Mouse (Mus musculus): ENCODE measurements around the gene Alg9. TPM values are rescaled to one million over a fixed set of nuclear protein-coding genes. Genes with fewer than 3 reads are reported as not detected.
A peak's percentile ranks its signal among the peaks of the same experiment; 100 is the strongest.

The Alg9 gene
- polyA plus RNA-seq, 1 experiment from 2014 or later = 19.8 TPM

DNA sequence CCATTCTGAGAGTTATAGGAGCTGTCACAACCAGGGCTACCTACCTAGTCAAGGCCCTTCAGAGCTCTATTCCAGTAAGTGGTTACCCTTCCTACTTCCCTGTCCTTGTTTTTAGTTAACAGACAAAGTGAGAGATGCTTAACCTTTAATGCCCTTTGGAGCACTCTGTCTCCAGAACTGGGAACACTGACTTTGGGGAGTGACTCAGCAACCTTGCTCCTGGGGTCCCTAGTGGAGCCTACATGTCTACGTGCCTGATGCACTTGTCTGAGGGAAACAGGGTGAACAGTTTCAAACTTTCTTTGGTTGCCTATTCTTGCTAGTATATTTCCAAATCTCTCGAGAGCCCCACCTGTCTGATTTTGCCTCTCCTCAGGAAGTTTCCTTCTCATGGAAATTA is 32.1 kb upstream of the Alg9 start:
- no peak for TF ChIP-seq CTCF (IDR thresholded peaks at IDR 0.05; ENCODE audit: low read depth)
- no peak for TF ChIP-seq EP300 (optimal IDR thresholded peaks at IDR 0.05)
- no peak overlapping the region for H3K9ac ChIP-seq (ENCODE audit: low read length)
- H3K9me3 ChIP-seq (ENCODE audit: control insufficient read depth, low read length) = no peaks in the 10 kb centered on the region
- ATAC-seq (ENCODE audit: low FRiP score, low TSS enrichment) (no peak), DNase-seq (ENCODE audit: low spot score) (no peak)
- H3K27ac ChIP-seq (replicated peaks) = no peak overlapping the region
- 63% methylated on average over 2 of the region's 2 CpGs for WGBS
- no peaks in the 10 kb centered on the region for H3K27me3 ChIP-seq (ENCODE audit: control insufficient read depth, insufficient read depth, low read length)
- no peak overlapping the region for H3K4me3 ChIP-seq (ENCODE audit: low read depth, low read length)
- H3K36me3 ChIP-seq (ENCODE audit: control insufficient read depth, insufficient read depth, low read length) = no peaks in the 10 kb centered on the region
- H3K4me1 ChIP-seq (replicated peaks; ENCODE audit: control insufficient read depth, insufficient read depth) = no peaks in the 10 kb centered on the region
- H3K4me2 ChIP-seq (replicated peaks; ENCODE audit: low read depth) = no peak overlapping the region

DNA sequence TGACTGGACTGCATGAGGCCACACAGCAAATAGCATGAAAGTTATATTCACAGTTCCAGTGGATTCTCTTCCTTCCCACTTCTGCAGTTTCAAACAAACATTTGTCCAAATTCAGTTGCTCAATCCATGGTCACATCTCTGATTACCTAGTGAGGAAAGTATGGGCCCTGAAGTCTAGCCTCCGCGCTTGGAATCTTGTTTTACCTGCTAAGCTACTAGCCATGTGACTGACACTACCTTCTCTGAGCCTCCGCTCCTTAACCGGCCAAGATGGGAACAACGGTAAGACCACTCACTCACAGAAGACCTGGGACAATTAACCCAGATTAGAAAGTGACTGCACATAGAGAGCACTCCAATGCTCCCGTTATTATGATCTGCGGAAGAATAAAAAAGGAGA is 29.0 kb upstream of the Alg9 start:
- ATAC-seq (ENCODE audit: low FRiP score, low TSS enrichment) (peak; percentile 65), DNase-seq (ENCODE audit: low spot score) (peak; percentile 61)
- 10% methylated on average over 7 of the region's 7 CpGs for WGBS
- peak overlapping the region; percentile 49 for H3K4me3 ChIP-seq (ENCODE audit: low read depth, low read length)
- H3K27me3 ChIP-seq (ENCODE audit: control insufficient read depth, insufficient read depth, low read length) = no peaks in the 10 kb centered on the region
- H3K4me2 ChIP-seq (replicated peaks; ENCODE audit: low read depth) = peak overlapping the region; percentile 66
- H3K9ac ChIP-seq (ENCODE audit: low read length) = peak overlapping the region; percentile 73
- no peaks in the 10 kb centered on the region for H3K36me3 ChIP-seq (ENCODE audit: control insufficient read depth, insufficient read depth, low read length)
- TF ChIP-seq CTCF (IDR thresholded peaks at IDR 0.05; ENCODE audit: low read depth) (no peak), EP300 (optimal IDR thresholded peaks at IDR 0.05) (no peak)
- H3K4me1 ChIP-seq (replicated peaks; ENCODE audit: control insufficient read depth, insufficient read depth) = no peaks in the 10 kb centered on the region
- H3K9me3 ChIP-seq (ENCODE audit: control insufficient read depth, low read length) = no peaks in the 10 kb centered on the region
- H3K27ac ChIP-seq (replicated peaks) = peak overlapping the region; percentile 94

GRCm38 (mm10) chr9:50746214-50746677 is 28.6 kb upstream of the Alg9 start, which contains the start of gene 2310030G06Rik:
TSS of gene 2310030G06Rik (minus strand) at chr9:50746536.
- Histone ChIP-seq H3K9me3 (ENCODE audit: control insufficient read depth, low read length) (no peaks in the 10 kb centered on the region), H3K4me1 (replicated peaks; ENCODE audit: control insufficient read depth, insufficient read depth) (no peaks in the 10 kb centered on the region; the same call in 1 of the 2 replicates), H3K27ac (replicated peaks) (peak within 1 kb of the TSS; percentile 94), H3K4me3 (ENCODE audit: low read depth, low read length) (peak within 1 kb of the TSS; percentile 49), H3K4me2 (replicated peaks; ENCODE audit: low read depth) (peak within 1 kb of the TSS; percentile 66), H3K27me3 (ENCODE audit: control insufficient read depth, insufficient read depth, low read length) (no peaks in the 10 kb centered on the region), H3K9ac (ENCODE audit: low read length) (peak within 1 kb of the TSS; percentile 73), H3K36me3 (ENCODE audit: control insufficient read depth, insufficient read depth, low read length) (no peaks in the 10 kb centered on the region)
- TF ChIP-seq CTCF (IDR thresholded peaks at IDR 0.05; ENCODE audit: low read depth) (peak; percentile 67), EP300 (optimal IDR thresholded peaks at IDR 0.05) (no peak)
- ATAC-seq (ENCODE audit: low FRiP score, low TSS enrichment) (peak; percentile 84), DNase-seq (ENCODE audit: low spot score) (peak; percentile 84)
- WGBS = 3% methylated on average over 19 of the region's 19 CpGs

DNA sequence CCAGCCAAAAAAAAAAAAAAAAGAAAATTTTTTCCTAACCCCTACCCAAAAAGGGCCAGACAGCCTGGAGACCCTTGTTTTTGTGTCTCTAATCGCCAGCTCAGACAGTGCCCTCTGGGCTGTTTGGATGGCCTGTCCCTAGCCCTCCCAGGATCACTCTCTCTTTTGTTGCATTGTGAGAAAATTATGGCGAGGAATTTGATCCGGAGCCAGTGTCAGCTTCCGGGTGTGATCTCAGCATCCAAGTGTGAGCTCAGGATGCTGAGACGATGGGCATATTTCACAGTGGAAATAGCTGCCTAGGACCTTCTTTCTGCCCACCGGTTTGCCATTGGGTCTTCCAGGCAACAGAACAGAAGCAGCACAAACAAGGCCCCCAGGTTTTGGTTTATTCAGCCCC is 24.1 kb upstream of the Alg9 start:
- WGBS = 60% methylated on average over 6 of the region's 6 CpGs
- DNase-seq (ENCODE audit: low spot score) (no peak), ATAC-seq (ENCODE audit: low FRiP score, low TSS enrichment) (no peak)
- Histone ChIP-seq H3K4me2 (replicated peaks; ENCODE audit: low read depth) (no peak overlapping the region), H3K9ac (ENCODE audit: low read length) (no peak overlapping the region), H3K27ac (replicated peaks) (no peak overlapping the region), H3K4me1 (replicated peaks; ENCODE audit: control insufficient read depth, insufficient read depth) (peaks cover 2% of the 10 kb centered on the region; the same call in 1 of the 2 replicates), H3K9me3 (ENCODE audit: control insufficient read depth, low read length) (no peaks in the 10 kb centered on the region), H3K36me3 (ENCODE audit: control insufficient read depth, insufficient read depth, low read length) (no peaks in the 10 kb centered on the region), H3K4me3 (ENCODE audit: low read depth, low read length) (no peak overlapping the region), H3K27me3 (ENCODE audit: control insufficient read depth, insufficient read depth, low read length) (no peaks in the 10 kb centered on the region)
- TF ChIP-seq CTCF (IDR thresholded peaks at IDR 0.05; ENCODE audit: low read depth) (no peak), EP300 (optimal IDR thresholded peaks at IDR 0.05) (no peak)

DNA sequence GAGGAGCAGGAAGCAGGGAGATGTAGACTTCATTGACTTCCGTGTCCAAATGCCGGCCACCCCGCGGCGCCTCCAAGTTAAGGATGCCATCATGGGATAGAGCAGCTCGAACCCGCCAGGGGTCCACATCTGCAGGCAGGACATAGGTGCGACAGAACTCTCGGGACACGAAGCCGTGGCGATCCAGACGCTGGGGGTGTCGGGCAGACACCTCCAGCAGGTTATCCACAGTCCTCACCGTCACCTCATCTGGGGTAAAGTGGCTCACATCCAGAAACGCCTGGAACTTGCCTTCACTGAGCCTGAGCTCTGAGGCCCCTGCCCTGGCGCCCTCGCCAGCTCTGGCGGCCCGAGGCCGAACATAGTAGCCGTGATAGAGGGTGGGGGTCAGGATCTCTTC is 23.5 kb upstream of the Alg9 start, which contains the start of gene Cryab:
Gene Cryab (plus strand): TSS at position 3 of the 400 bp plus-strand sequence.
- DNase-seq (ENCODE audit: low spot score) = no peak
- Histone ChIP-seq H3K9ac (ENCODE audit: low read length) (peak within 1 kb of the TSS; percentile 24), H3K4me2 (replicated peaks; ENCODE audit: low read depth) (peak within 1 kb of the TSS; percentile 56), H3K36me3 (ENCODE audit: control insufficient read depth, insufficient read depth, low read length) (no peaks in the 10 kb centered on the region), H3K9me3 (ENCODE audit: control insufficient read depth, low read length) (no peaks in the 10 kb centered on the region), H3K4me1 (replicated peaks; ENCODE audit: control insufficient read depth, insufficient read depth) (peaks cover 2% of the 10 kb centered on the region; the same call in 1 of the 2 replicates), H3K27ac (replicated peaks) (peak within 1 kb of the TSS; percentile 89), H3K4me3 (ENCODE audit: low read depth, low read length) (peak within 1 kb of the TSS; percentile 37), H3K27me3 (ENCODE audit: control insufficient read depth, insufficient read depth, low read length) (no peaks in the 10 kb centered on the region)
- no peak for ATAC-seq (ENCODE audit: low FRiP score, low TSS enrichment)
- 70% methylated on average over 22 of the region's 22 CpGs for WGBS
- TF ChIP-seq CTCF (IDR thresholded peaks at IDR 0.05; ENCODE audit: low read depth) (no peak), EP300 (optimal IDR thresholded peaks at IDR 0.05) (no peak)

- H3K4me3 ChIP-seq (ENCODE audit: low read depth, low read length) = peak within 1 kb of the TSS; percentile 37
- ATAC-seq (ENCODE audit: low FRiP score, low TSS enrichment) = peak; percentile 28; the same call in 1 of the 2 replicates
These were observed 22.7 kb upstream of the Alg9 start, which contains the start of gene Hspb2 for GRCm38 (mm10) chr9:50752054-50752602. TSS of gene Hspb2 (minus strand) at chr9:50752354.

More at GRCm38 (mm10) chr9:50752054-50752602, 22.7 kb upstream of the Alg9 start, which contains the start of gene Hspb2:
- Histone ChIP-seq H3K27ac (replicated peaks) (peak within 1 kb of the TSS; percentile 89), H3K36me3 (ENCODE audit: control insufficient read depth, insufficient read depth, low read length) (no peaks in the 10 kb centered on the region), H3K27me3 (ENCODE audit: control insufficient read depth, insufficient read depth, low read length) (no peaks in the 10 kb centered on the region), H3K9me3 (ENCODE audit: control insufficient read depth, low read length) (no peaks in the 10 kb centered on the region), H3K9ac (ENCODE audit: low read length) (peak within 1 kb of the TSS; percentile 24), H3K4me1 (replicated peaks; ENCODE audit: control insufficient read depth, insufficient read depth) (peaks cover 2% of the 10 kb centered on the region; the same call in 1 of the 2 replicates), H3K4me2 (replicated peaks; ENCODE audit: low read depth) (peak within 1 kb of the TSS; percentile 56)
- 47% methylated on average over 14 of the region's 14 CpGs for WGBS
- no peak for TF ChIP-seq CTCF (IDR thresholded peaks at IDR 0.05; ENCODE audit: low read depth)
- TF ChIP-seq EP300 (optimal IDR thresholded peaks at IDR 0.05) = no peak
- no peak for DNase-seq (ENCODE audit: low spot score)
